Mouse (Mus musculus): Measurements from ENCODE around the gene Klhl29. TPM values are rescaled to one million over a fixed set of nuclear protein-coding genes. Genes with fewer than 3 reads are reported as not detected.

The Klhl29 gene
- polyA plus RNA-seq, 1 experiment from 2014 or later, result 3.4 TPM

GRCm38 (mm10) chr12:5191628-5192379, 183.7 kb downstream of the Klhl29 start:
- no peak overlapping the region for H3K9ac ChIP-seq (replicated peaks; ENCODE audit: low read depth, low read length)
- peak overlapping the region; percentile 44 for H3K27ac ChIP-seq (ENCODE audit: low read length)
- H3K36me3 ChIP-seq (ENCODE audit: control insufficient read depth, insufficient read depth, low read length), result no peaks in the 10 kb centered on the region
- H3K9me3 ChIP-seq (ENCODE audit: control insufficient read depth, low read depth, low read length), result no peaks in the 10 kb centered on the region
- H3K4me3 ChIP-seq (ENCODE audit: low read depth, low read length), result no peak overlapping the region
- 0 out of 2 replicates have a peak overlapping the region, but pooled peaks have one; percentile 24 for H3K4me2 ChIP-seq (replicated peaks; ENCODE audit: low read depth, low read length)
- peaks cover 18% of the 10 kb centered on the region for H3K4me1 ChIP-seq (ENCODE audit: control insufficient read depth, insufficient read depth, low read length)
- 9% methylated on average over 14 of the region's 14 CpGs for WGBS
- H3K27me3 ChIP-seq (ENCODE audit: control insufficient read depth, insufficient read depth, low read length), result no peaks in the 10 kb centered on the region
- ATAC-seq (ENCODE audit: insufficient number of reproducible peaks, insufficient read depth, low FRiP score, low read depth), result peak; percentile 81

GRCm38 (mm10) chr12:5191206-5191605, 184.3 kb downstream of the Klhl29 start:
- peaks cover 22% of the 10 kb centered on the region for H3K4me1 ChIP-seq (ENCODE audit: control insufficient read depth, insufficient read depth, low read length)
- no peak for ATAC-seq (ENCODE audit: insufficient number of reproducible peaks, insufficient read depth, low FRiP score, low read depth)

GRCm38 (mm10) chr12:5189446-5190150, 185.9 kb downstream of the Klhl29 start:
- Histone ChIP-seq H3K4me3 (ENCODE audit: low read depth, low read length) (no peak overlapping the region), H3K27ac (ENCODE audit: low read length) (no peak overlapping the region)
- WGBS, result 49% methylated on average over 15 of the region's 15 CpGs

More at GRCm38 (mm10) chr12:5191206-5191605, 184.3 kb downstream of the Klhl29 start:
- no peak overlapping the region for H3K9ac ChIP-seq (replicated peaks; ENCODE audit: low read depth, low read length)
- no peaks in the 10 kb centered on the region for H3K36me3 ChIP-seq (ENCODE audit: control insufficient read depth, insufficient read depth, low read length)
- H3K27ac ChIP-seq (ENCODE audit: low read length), result peak overlapping the region; percentile 44
- no peak overlapping the region for H3K4me2 ChIP-seq (replicated peaks; ENCODE audit: low read depth, low read length)
- WGBS, result 52% methylated on average over 4 of the region's 4 CpGs
- no peaks in the 10 kb centered on the region for H3K27me3 ChIP-seq (ENCODE audit: control insufficient read depth, insufficient read depth, low read length)
- H3K4me3 ChIP-seq (ENCODE audit: low read depth, low read length), result no peak overlapping the region
- no peaks in the 10 kb centered on the region for H3K9me3 ChIP-seq (ENCODE audit: control insufficient read depth, low read depth, low read length)

GRCm38 (mm10) chr12:5188899-5189298, 186.6 kb downstream of the Klhl29 start:
- Histone ChIP-seq H3K4me3 (ENCODE audit: low read depth, low read length) (no peak overlapping the region), H3K27me3 (ENCODE audit: control insufficient read depth, insufficient read depth, low read length) (no peaks in the 10 kb centered on the region), H3K9me3 (ENCODE audit: control insufficient read depth, low read depth, low read length) (no peaks in the 10 kb centered on the region), H3K36me3 (ENCODE audit: control insufficient read depth, insufficient read depth, low read length) (no peaks in the 10 kb centered on the region), H3K4me1 (ENCODE audit: control insufficient read depth, insufficient read depth, low read length) (peaks cover 20% of the 10 kb centered on the region), H3K9ac (replicated peaks; ENCODE audit: low read depth, low read length) (no peak overlapping the region), H3K4me2 (replicated peaks; ENCODE audit: low read depth, low read length) (no peak overlapping the region), H3K27ac (ENCODE audit: low read length) (no peak overlapping the region)
- no peak for ATAC-seq (ENCODE audit: insufficient number of reproducible peaks, insufficient read depth, low FRiP score, low read depth)
- WGBS, result 74% methylated on average over 7 of the region's 7 CpGs

More at GRCm38 (mm10) chr12:5189446-5190150, 185.9 kb downstream of the Klhl29 start:
- no peaks in the 10 kb centered on the region for H3K9me3 ChIP-seq (ENCODE audit: control insufficient read depth, low read depth, low read length)
- no peaks in the 10 kb centered on the region for H3K36me3 ChIP-seq (ENCODE audit: control insufficient read depth, insufficient read depth, low read length)
- H3K27me3 ChIP-seq (ENCODE audit: control insufficient read depth, insufficient read depth, low read length), result no peaks in the 10 kb centered on the region
- no peak overlapping the region for H3K9ac ChIP-seq (replicated peaks; ENCODE audit: low read depth, low read length)
- peaks cover 22% of the 10 kb centered on the region for H3K4me1 ChIP-seq (ENCODE audit: control insufficient read depth, insufficient read depth, low read length)
- ATAC-seq (ENCODE audit: insufficient number of reproducible peaks, insufficient read depth, low FRiP score, low read depth), result no peak
- no peak overlapping the region for H3K4me2 ChIP-seq (replicated peaks; ENCODE audit: low read depth, low read length)

GRCm38 (mm10) chr12:5187773-5188333, 187.6 kb downstream of the Klhl29 start:
- Histone ChIP-seq H3K27me3 (ENCODE audit: control insufficient read depth, insufficient read depth, low read length) (no peaks in the 10 kb centered on the region), H3K9ac (replicated peaks; ENCODE audit: low read depth, low read length) (no peak overlapping the region), H3K36me3 (ENCODE audit: control insufficient read depth, insufficient read depth, low read length) (no peaks in the 10 kb centered on the region), H3K4me3 (ENCODE audit: low read depth, low read length) (no peak overlapping the region), H3K4me2 (replicated peaks; ENCODE audit: low read depth, low read length) (no peak overlapping the region), H3K27ac (ENCODE audit: low read length) (no peak overlapping the region), H3K4me1 (ENCODE audit: control insufficient read depth, insufficient read depth, low read length) (peaks cover 20% of the 10 kb centered on the region), H3K9me3 (ENCODE audit: control insufficient read depth, low read depth, low read length) (no peaks in the 10 kb centered on the region)
- WGBS, result 88% methylated on average over 2 of the region's 2 CpGs
- no peak for ATAC-seq (ENCODE audit: insufficient number of reproducible peaks, insufficient read depth, low FRiP score, low read depth)

GRCm38 (mm10) chr12:5186645-5187044, 188.8 kb downstream of the Klhl29 start:
- 73% methylated on average over 1 of the region's 1 CpGs for WGBS
- no peak; the same call in 1 of the 2 replicates for ATAC-seq (ENCODE audit: insufficient number of reproducible peaks, insufficient read depth, low FRiP score, low read depth)
- Histone ChIP-seq H3K27ac (ENCODE audit: low read length) (no peak overlapping the region), H3K9ac (replicated peaks; ENCODE audit: low read depth, low read length) (no peak overlapping the region), H3K4me2 (replicated peaks; ENCODE audit: low read depth, low read length) (no peak overlapping the region), H3K27me3 (ENCODE audit: control insufficient read depth, insufficient read depth, low read length) (no peaks in the 10 kb centered on the region), H3K36me3 (ENCODE audit: control insufficient read depth, insufficient read depth, low read length) (no peaks in the 10 kb centered on the region), H3K9me3 (ENCODE audit: control insufficient read depth, low read depth, low read length) (no peaks in the 10 kb centered on the region), H3K4me3 (ENCODE audit: low read depth, low read length) (no peak overlapping the region), H3K4me1 (ENCODE audit: control insufficient read depth, insufficient read depth, low read length) (peaks cover 16% of the 10 kb centered on the region)

GRCm38 (mm10) chr12:5185603-5186002, 189.9 kb downstream of the Klhl29 start:
- no peak for ATAC-seq (ENCODE audit: insufficient number of reproducible peaks, insufficient read depth, low FRiP score, low read depth)
- Histone ChIP-seq H3K4me3 (ENCODE audit: low read depth, low read length) (no peak overlapping the region), H3K4me2 (replicated peaks; ENCODE audit: low read depth, low read length) (no peak overlapping the region), H3K27ac (ENCODE audit: low read length) (no peak overlapping the region), H3K4me1 (ENCODE audit: control insufficient read depth, insufficient read depth, low read length) (peaks cover 7% of the 10 kb centered on the region; the same call in 1 of the 2 replicates), H3K36me3 (ENCODE audit: control insufficient read depth, insufficient read depth, low read length) (no peaks in the 10 kb centered on the region), H3K9ac (replicated peaks; ENCODE audit: low read depth, low read length) (no peak overlapping the region), H3K27me3 (ENCODE audit: control insufficient read depth, insufficient read depth, low read length) (no peaks in the 10 kb centered on the region), H3K9me3 (ENCODE audit: control insufficient read depth, low read depth, low read length) (no peaks in the 10 kb centered on the region)
- WGBS, result 94% methylated on average over 6 of the region's 6 CpGs

GRCm38 (mm10) chr12:5182586-5182985, 192.9 kb downstream of the Klhl29 start:
- H3K9ac ChIP-seq (replicated peaks; ENCODE audit: low read depth, low read length), result no peak overlapping the region
- ATAC-seq (ENCODE audit: insufficient number of reproducible peaks, insufficient read depth, low FRiP score, low read depth), result no peak
- H3K36me3 ChIP-seq (ENCODE audit: control insufficient read depth, insufficient read depth, low read length), result no peaks in the 10 kb centered on the region

More at GRCm38 (mm10) chr12:5182586-5182985, 192.9 kb downstream of the Klhl29 start:
- Histone ChIP-seq H3K27me3 (ENCODE audit: control insufficient read depth, insufficient read depth, low read length) (no peaks in the 10 kb centered on the region), H3K4me1 (ENCODE audit: control insufficient read depth, insufficient read depth, low read length) (peaks cover 7% of the 10 kb centered on the region; the same call in 1 of the 2 replicates), H3K27ac (ENCODE audit: low read length) (no peak overlapping the region), H3K4me3 (ENCODE audit: low read depth, low read length) (no peak overlapping the region), H3K9me3 (ENCODE audit: control insufficient read depth, low read depth, low read length) (no peaks in the 10 kb centered on the region), H3K4me2 (replicated peaks; ENCODE audit: low read depth, low read length) (no peak overlapping the region)
- WGBS, result 90% methylated on average over 4 of the region's 4 CpGs
